Mouse (Mus musculus) midbrain, embryonic 12.5 days (tissue): Measurements from ENCODE around the gene Zfp119b. TPM values are rescaled to one million over a fixed set of nuclear protein-coding genes. Genes with fewer than 3 reads are reported as not detected.
"Not testable (repeated sequence)": the region's sequence is repeated elsewhere in the genome, so short reads cannot be mapped to it uniquely, and the experiment has no call there.

Experiments used
- ATAC-seq: fragments of 200-750 bp; cut with Nextera tagmentation; 2 replicates; pipeline ENCODE4 v1.8.0; 2017; ENCODE audit warnings: low read depth, moderate TSS enrichment, moderate library complexity; ENCODE audit not compliant: low FRiP score
- H3K27ac ChIP-seq: fragments of 300-500 bp; sonication (generic); replicated peaks from 2 replicates; pipeline ENCODE4 v1.5.1; 2016; ENCODE audit warnings: mild to moderate bottlenecking
- H3K27me3 ChIP-seq: fragments of 300-500 bp; sonication (generic); 2 replicates; pipeline ENCODE4 v1.6.1; 2016; ENCODE audit warnings: mild to moderate bottlenecking
- H3K36me3 ChIP-seq: fragments of 300-500 bp; sonication (generic); 2 replicates; pipeline ENCODE4 v1.6.1; 2016
- H3K4me1 ChIP-seq: fragments of 300-500 bp; sonication (generic); 2 replicates; pipeline ENCODE4 v1.6.1; 2016
- H3K4me2 ChIP-seq: fragments of 300-500 bp; sonication (generic); replicated peaks from 2 replicates; pipeline ENCODE4 v1.6.1; 2016; ENCODE audit warnings: mild to moderate bottlenecking, moderate library complexity
- H3K4me3 ChIP-seq: fragments of 300-500 bp; sonication (generic); 2 replicates; pipeline ENCODE4 v1.5.1; 2016; ENCODE audit warnings: mild to moderate bottlenecking
- H3K9ac ChIP-seq: fragments of 300-500 bp; sonication (generic); replicated peaks from 2 replicates; pipeline ENCODE4 v1.6.1; 2016; ENCODE audit warnings: mild to moderate bottlenecking, moderate library complexity
- H3K9me3 ChIP-seq: fragments of 300-500 bp; sonication (generic); 2 replicates; pipeline ENCODE4 v1.6.1; 2016; ENCODE audit warnings: mild to moderate bottlenecking
- WGBS: fragments of 180-500 bp; shearing (Covaris S2); methylation state at CpG from one replicate; pipeline ENCODE4 v1.1.7; 2016; 5-methylcytosine and 5-hydroxymethylcytosine counted together
- polyA plus RNA-seq: library from polyadenylated mRNA; unstranded; fragments of >200 nt; fragmentation: Nextera tagmentation; extraction: Ambion mirVana; gene quantifications from 2 replicates; pipeline ENCODE4 v1.2.1, GENCODE M21; 2016

Gene Zfp119b
- polyA plus RNA-seq, 1 experiment from 2014 or later: 6.3 TPM

GRCm38 (mm10) chr17:55932635-55933034 is 16.7 kb downstream of the Zfp119b start:
- Histone ChIP-seq H3K36me3 (no peaks in the 10 kb centered on the region), H3K4me1 (peaks cover 4% of the 10 kb centered on the region), H3K4me3 (peak overlapping the region; percentile 57), H3K27ac (no peak overlapping the region), H3K9me3 (0 out of 2 replicates have a peak, but pooled peaks cover 7% of the 10 kb centered on the region), H3K27me3 (no peaks in the 10 kb centered on the region), H3K9ac (no peak overlapping the region), H3K4me2 (peak overlapping the region; percentile 72)
- WGBS: 71% methylated on average over 2 of the region's 2 CpGs
- ATAC-seq: no peak

GRCm38 (mm10) chr17:55931553-55932502 is 17.5 kb downstream of the Zfp119b start:
- Histone ChIP-seq H3K9me3 (0 out of 2 replicates have a peak, but pooled peaks cover 4% of the 10 kb centered on the region), H3K36me3 (no peaks in the 10 kb centered on the region), H3K27me3 (no peaks in the 10 kb centered on the region), H3K4me1 (peaks cover 4% of the 10 kb centered on the region), H3K27ac (peak overlapping the region; percentile 80), H3K4me3 (peak overlapping the region; percentile 57), H3K9ac (peak overlapping the region; percentile 69), H3K4me2 (peak overlapping the region; percentile 72)
- peak; percentile 97 for ATAC-seq
- WGBS: 2% methylated on average over 33 of the region's 33 CpGs

GRCm38 (mm10) chr17:55906669-55907068 is 42.6 kb downstream of the Zfp119b start:
- Histone ChIP-seq H3K9me3 (no peaks in the 10 kb centered on the region), H3K9ac (no peak overlapping the region), H3K27me3 (no peaks in the 10 kb centered on the region; the same call in 1 of the 2 replicates), H3K4me3 (no peak overlapping the region), H3K4me1 (no peaks in the 10 kb centered on the region), H3K27ac (no peak overlapping the region), H3K36me3 (no peaks in the 10 kb centered on the region), H3K4me2 (no peak overlapping the region)
- no peak for ATAC-seq

- Histone ChIP-seq H3K4me2 (no peak overlapping the region), H3K36me3 (no peaks in the 10 kb centered on the region), H3K4me1 (no peaks in the 10 kb centered on the region), H3K9ac (no peak overlapping the region), H3K4me3 (no peak overlapping the region), H3K9me3 (no peaks in the 10 kb centered on the region), H3K27ac (no peak overlapping the region), H3K27me3 (no peaks in the 10 kb centered on the region; the same call in 1 of the 2 replicates)
- no peak for ATAC-seq
- 77% methylated on average over 6 of the region's 6 CpGs for WGBS
Observed at GRCm38 (mm10) chr17:55904131-55904530, 45.2 kb downstream of the Zfp119b start.

GRCm38 (mm10) chr17:55903687-55904086 is 45.6 kb downstream of the Zfp119b start:
- no peaks in the 10 kb centered on the region for H3K9me3 ChIP-seq
- 91% methylated on average over 1 of the region's 1 CpGs for WGBS
- no peaks in the 10 kb centered on the region for H3K4me1 ChIP-seq
- H3K4me2 ChIP-seq: no peak overlapping the region
- no peak for ATAC-seq
- no peak overlapping the region for H3K27ac ChIP-seq
- no peak overlapping the region for H3K4me3 ChIP-seq
- H3K27me3 ChIP-seq: no peaks in the 10 kb centered on the region; the same call in 1 of the 2 replicates
- no peak overlapping the region for H3K9ac ChIP-seq
- H3K36me3 ChIP-seq: no peaks in the 10 kb centered on the region

- no peak overlapping the region for H3K9ac ChIP-seq
- WGBS: 74% methylated on average over 2 of the region's 2 CpGs
- ATAC-seq: no peak
- H3K9me3 ChIP-seq: peaks cover 5% of the 10 kb centered on the region
- no peak overlapping the region for H3K27ac ChIP-seq
- H3K4me1 ChIP-seq: no peaks in the 10 kb centered on the region
- no peak overlapping the region for H3K4me2 ChIP-seq
- H3K4me3 ChIP-seq: no peak overlapping the region
- peaks cover 5% of the 10 kb centered on the region for H3K36me3 ChIP-seq
- H3K27me3 ChIP-seq: no peaks in the 10 kb centered on the region; the same call in 1 of the 2 replicates
Observed at GRCm38 (mm10) chr17:55903087-55903486, 46.2 kb downstream of the Zfp119b start.

- Histone ChIP-seq H3K9ac (peak overlapping the region; percentile 44), H3K4me3 (peak overlapping the region; percentile 47), H3K27ac (0 out of 2 replicates have a peak overlapping the region, but pooled peaks have one; percentile 49), H3K4me2 (peak overlapping the region; percentile 53), H3K36me3 (peaks cover 13% of the 10 kb centered on the region)
- not testable (repeated sequence) for H3K27me3 ChIP-seq, H3K9me3 ChIP-seq, H3K4me1 ChIP-seq, ATAC-seq
- WGBS: 21% methylated on average over 6 of the region's 8 CpGs
Observed at GRCm38 (mm10) chr17:55892406-55892955, 56.8 kb downstream of the Zfp119b start.

Other genes starting within 250 kb of the Zfp119b start
- 12.6 and 13.0 TPM in 2 replicates for gene Pot1b, start 236.9 kb downstream of the Zfp119b start, polyA plus RNA-seq
- 0.10 TPM in 2 replicates for gene Adgre4, start 199.5 kb downstream of the Zfp119b start, polyA plus RNA-seq
- 12.6 and 13.3 TPM in 2 replicates for gene Zfp119a, start 70.6 kb downstream of the Zfp119b start, polyA plus RNA-seq
- 15.7 and 16.7 TPM in 2 replicates for gene Zfp959, start 57.4 kb downstream of the Zfp119b start, polyA plus RNA-seq
- 3.2 and 3.8 TPM in 2 replicates for gene Ebi3, start 3.1 kb upstream of the Zfp119b start, polyA plus RNA-seq
- 28.7 and 29.4 TPM in 2 replicates for gene Yju2, start 9.6 kb upstream of the Zfp119b start, polyA plus RNA-seq
- gene Shd, start 21.0 kb upstream of the Zfp119b start, polyA plus RNA-seq: 123 and 131 TPM in 2 replicates
- 89.8 and 98.3 TPM in 2 replicates for gene Fsd1, start 37.0 kb upstream of the Zfp119b start, polyA plus RNA-seq
- 4.7 and 5.7 TPM in 2 replicates for gene Stap2, start 56.1 kb upstream of the Zfp119b start, polyA plus RNA-seq
- gene Mpnd, start 56.2 kb upstream of the Zfp119b start, polyA plus RNA-seq: 195 and 205 TPM in 2 replicates
- 131 and 138 TPM in 2 replicates for gene Sh3gl1, start 87.1 kb upstream of the Zfp119b start, polyA plus RNA-seq
- gene Chaf1a, start 90.9 kb upstream of the Zfp119b start, polyA plus RNA-seq: 32.5 and 34.5 TPM in 2 replicates
- gene Ubxn6, start 125.5 kb upstream of the Zfp119b start, polyA plus RNA-seq: 54.9 and 58.1 TPM in 2 replicates
- 179 and 184 TPM in 2 replicates for gene Hdgfl2, start 130.1 kb upstream of the Zfp119b start, polyA plus RNA-seq
- gene Plin4, start 160.3 kb upstream of the Zfp119b start, polyA plus RNA-seq: 0.09 and 0.10 TPM in 2 replicates
- gene Plin5, start 168.1 kb upstream of the Zfp119b start, polyA plus RNA-seq: 0.14 and 0.34 TPM in 2 replicates
- 0.29 TPM in 1 of 2 replicates, not detected in the other for gene Lrg1, start 172.5 kb upstream of the Zfp119b start, polyA plus RNA-seq
- 6.5 and 7.9 TPM in 2 replicates for gene Sema6b, start 190.8 kb upstream of the Zfp119b start, polyA plus RNA-seq
- 8.0 and 8.2 TPM in 2 replicates for gene Tnfaip8l1, start 213.0 kb upstream of the Zfp119b start, polyA plus RNA-seq
- gene Mydgf, start 234.4 kb upstream of the Zfp119b start, polyA plus RNA-seq: 56.8 and 61.6 TPM in 2 replicates